Mouse (Mus musculus): Measurements from ENCODE around the gene Jhy. TPM values are rescaled to one million over a fixed set of nuclear protein-coding genes. Genes with fewer than 3 reads are reported as not detected.

Gene Jhy
- polyA plus RNA-seq (2015; fragmentation: Nextera tagmentation; extraction: Ambion mirVana) = 0.15 and 0.20 TPM in 2 replicates

- 1% methylated on average over 45 of the region's 51 CpGs for WGBS
- Histone ChIP-seq H3K36me3 (ENCODE audit: control insufficient read depth, insufficient read depth) (no peaks in the 10 kb centered on the region), H3K4me1 (replicated peaks; ENCODE audit: control insufficient read depth, insufficient read depth, low read length) (peaks cover 10% of the 10 kb centered on the region), H3K9me3 (ENCODE audit: control insufficient read depth, low read length) (no peaks in the 10 kb centered on the region), H3K4me3 (replicated peaks; ENCODE audit: low read length) (peak within 1 kb of the TSS; percentile 44), H3K9ac (replicated peaks; ENCODE audit: low read depth, low read length) (peak within 1 kb of the TSS; percentile 55), H3K27me3 (replicated peaks; ENCODE audit: control insufficient read depth, insufficient read depth, low read length) (peaks cover 19% of the 10 kb centered on the region; the same call in 1 of the 2 replicates), H3K27ac (ENCODE audit: low read length) (no peak within 1 kb of the TSS), H3K4me2 (ENCODE audit: low read length) (peak within 1 kb of the TSS; percentile 74)
- ATAC-seq = peak; percentile 79
Observed at GRCm38 (mm10) chr9:40963586-40964417, at the start of gene Jhy. Gene Jhy, minus strand, starts transcription at chr9:40964118.

- H3K9me3 ChIP-seq (ENCODE audit: control insufficient read depth, low read length) = no peaks in the 10 kb centered on the region
- H3K27ac ChIP-seq (ENCODE audit: low read length) = peak overlapping the region; percentile 77
- H3K4me1 ChIP-seq (replicated peaks; ENCODE audit: control insufficient read depth, insufficient read depth, low read length) = peaks cover 25% of the 10 kb centered on the region
- H3K36me3 ChIP-seq (ENCODE audit: control insufficient read depth, insufficient read depth) = no peaks in the 10 kb centered on the region
- no peak overlapping the region; the same call in 1 of the 2 replicates for H3K4me2 ChIP-seq (ENCODE audit: low read length)
- 22% methylated on average over 5 of the region's 5 CpGs for WGBS
- H3K27me3 ChIP-seq (replicated peaks; ENCODE audit: control insufficient read depth, insufficient read depth, low read length) = no peaks in the 10 kb centered on the region
- H3K9ac ChIP-seq (replicated peaks; ENCODE audit: low read depth, low read length) = no peak overlapping the region
- ATAC-seq = no peak
- H3K4me3 ChIP-seq (replicated peaks; ENCODE audit: low read length) = no peak overlapping the region
Observed at GRCm38 (mm10) chr9:41012456-41012855, 48.5 kb upstream of the Jhy start.

- Histone ChIP-seq H3K36me3 (ENCODE audit: control insufficient read depth, insufficient read depth) (no peaks in the 10 kb centered on the region), H3K4me3 (replicated peaks; ENCODE audit: low read length) (no peak overlapping the region), H3K4me2 (ENCODE audit: low read length) (peak overlapping the region; percentile 20; the same call in 1 of the 2 replicates), H3K9ac (replicated peaks; ENCODE audit: low read depth, low read length) (no peak overlapping the region), H3K27ac (ENCODE audit: low read length) (peak overlapping the region; percentile 77), H3K9me3 (ENCODE audit: control insufficient read depth, low read length) (no peaks in the 10 kb centered on the region), H3K4me1 (replicated peaks; ENCODE audit: control insufficient read depth, insufficient read depth, low read length) (peaks cover 25% of the 10 kb centered on the region), H3K27me3 (replicated peaks; ENCODE audit: control insufficient read depth, insufficient read depth, low read length) (no peaks in the 10 kb centered on the region)
- ATAC-seq = peak; percentile 93
- WGBS = 8% methylated on average over 13 of the region's 13 CpGs
Observed at GRCm38 (mm10) chr9:41011512-41012436, 47.9 kb upstream of the Jhy start.

GRCm38 (mm10) chr9:41007785-41008184, 43.9 kb upstream of the Jhy start:
- Histone ChIP-seq H3K36me3 (ENCODE audit: control insufficient read depth, insufficient read depth) (no peaks in the 10 kb centered on the region), H3K9me3 (ENCODE audit: control insufficient read depth, low read length) (no peaks in the 10 kb centered on the region), H3K4me3 (replicated peaks; ENCODE audit: low read length) (no peak overlapping the region), H3K4me1 (replicated peaks; ENCODE audit: control insufficient read depth, insufficient read depth, low read length) (peaks cover 15% of the 10 kb centered on the region), H3K27me3 (replicated peaks; ENCODE audit: control insufficient read depth, insufficient read depth, low read length) (no peaks in the 10 kb centered on the region), H3K9ac (replicated peaks; ENCODE audit: low read depth, low read length) (no peak overlapping the region), H3K4me2 (ENCODE audit: low read length) (no peak overlapping the region), H3K27ac (ENCODE audit: low read length) (no peak overlapping the region)
- 12% methylated on average over 1 of the region's 1 CpGs for WGBS
- no peak for ATAC-seq

- ATAC-seq = no peak
- WGBS = 83% methylated on average over 4 of the region's 4 CpGs
- H3K4me1 ChIP-seq (replicated peaks; ENCODE audit: control insufficient read depth, insufficient read depth, low read length) = peaks cover 5% of the 10 kb centered on the region; the same call in 1 of the 2 replicates
- no peaks in the 10 kb centered on the region for H3K36me3 ChIP-seq (ENCODE audit: control insufficient read depth, insufficient read depth)
- no peaks in the 10 kb centered on the region for H3K9me3 ChIP-seq (ENCODE audit: control insufficient read depth, low read length)
- no peak within 1 kb of the TSS for H3K4me3 ChIP-seq (replicated peaks; ENCODE audit: low read length)
- H3K27me3 ChIP-seq (replicated peaks; ENCODE audit: control insufficient read depth, insufficient read depth, low read length) = no peaks in the 10 kb centered on the region
- no peak within 1 kb of the TSS for H3K9ac ChIP-seq (replicated peaks; ENCODE audit: low read depth, low read length)
- no peak within 1 kb of the TSS for H3K27ac ChIP-seq (ENCODE audit: low read length)
- H3K4me2 ChIP-seq (ENCODE audit: low read length) = no peak within 1 kb of the TSS
Observed at GRCm38 (mm10) chr9:41004415-41004814, 40.5 kb upstream of the Jhy start, which contains the start of gene Crtam. Gene Crtam, minus strand, starts transcription at chr9:41004628.

GRCm38 (mm10) chr9:40997116-40997779, 33.3 kb upstream of the Jhy start:
- Histone ChIP-seq H3K27ac (ENCODE audit: low read length) (no peak overlapping the region), H3K4me3 (replicated peaks; ENCODE audit: low read length) (no peak overlapping the region), H3K27me3 (replicated peaks; ENCODE audit: control insufficient read depth, insufficient read depth, low read length) (no peaks in the 10 kb centered on the region), H3K9ac (replicated peaks; ENCODE audit: low read depth, low read length) (no peak overlapping the region), H3K9me3 (ENCODE audit: control insufficient read depth, low read length) (no peaks in the 10 kb centered on the region), H3K4me1 (replicated peaks; ENCODE audit: control insufficient read depth, insufficient read depth, low read length) (peaks cover 5% of the 10 kb centered on the region; the same call in 1 of the 2 replicates), H3K36me3 (ENCODE audit: control insufficient read depth, insufficient read depth) (no peaks in the 10 kb centered on the region), H3K4me2 (ENCODE audit: low read length) (no peak overlapping the region)
- 90% methylated on average over 7 of the region's 7 CpGs for WGBS
- no peak for ATAC-seq

- Histone ChIP-seq H3K9me3 (ENCODE audit: control insufficient read depth, low read length) (no peaks in the 10 kb centered on the region), H3K4me1 (replicated peaks; ENCODE audit: control insufficient read depth, insufficient read depth, low read length) (peaks cover 5% of the 10 kb centered on the region; the same call in 1 of the 2 replicates), H3K9ac (replicated peaks; ENCODE audit: low read depth, low read length) (no peak overlapping the region), H3K27ac (ENCODE audit: low read length) (no peak overlapping the region), H3K4me3 (replicated peaks; ENCODE audit: low read length) (no peak overlapping the region), H3K36me3 (ENCODE audit: control insufficient read depth, insufficient read depth) (no peaks in the 10 kb centered on the region), H3K27me3 (replicated peaks; ENCODE audit: control insufficient read depth, insufficient read depth, low read length) (no peaks in the 10 kb centered on the region), H3K4me2 (ENCODE audit: low read length) (no peak overlapping the region)
- ATAC-seq = no peak
- 87% methylated on average over 5 of the region's 5 CpGs for WGBS
Observed at GRCm38 (mm10) chr9:40994075-40994474, 30.2 kb upstream of the Jhy start.

- ATAC-seq = no peak
- WGBS = 59% methylated on average over 6 of the region's 6 CpGs
- Histone ChIP-seq H3K27me3 (replicated peaks; ENCODE audit: control insufficient read depth, insufficient read depth, low read length) (no peaks in the 10 kb centered on the region), H3K4me1 (replicated peaks; ENCODE audit: control insufficient read depth, insufficient read depth, low read length) (peaks cover 5% of the 10 kb centered on the region; the same call in 1 of the 2 replicates), H3K27ac (ENCODE audit: low read length) (no peak overlapping the region), H3K9me3 (ENCODE audit: control insufficient read depth, low read length) (no peaks in the 10 kb centered on the region), H3K4me2 (ENCODE audit: low read length) (no peak overlapping the region), H3K9ac (replicated peaks; ENCODE audit: low read depth, low read length) (no peak overlapping the region), H3K36me3 (ENCODE audit: control insufficient read depth, insufficient read depth) (no peaks in the 10 kb centered on the region), H3K4me3 (replicated peaks; ENCODE audit: low read length) (no peak overlapping the region)
Observed at GRCm38 (mm10) chr9:40991511-40991910, 27.6 kb upstream of the Jhy start.

Data from forebrain, embryonic 16.5 days (tissue).